Mouse (Mus musculus) urinary bladder, postnatal 10 days (tissue): ENCODE data around the gene Zmym4.

Experiments used
- DNase-seq: peaks from one replicate; pipeline ENCODE4 v3.0.0; 2022; ENCODE audit warnings: low spot score

Zmym4 gene

DNA sequence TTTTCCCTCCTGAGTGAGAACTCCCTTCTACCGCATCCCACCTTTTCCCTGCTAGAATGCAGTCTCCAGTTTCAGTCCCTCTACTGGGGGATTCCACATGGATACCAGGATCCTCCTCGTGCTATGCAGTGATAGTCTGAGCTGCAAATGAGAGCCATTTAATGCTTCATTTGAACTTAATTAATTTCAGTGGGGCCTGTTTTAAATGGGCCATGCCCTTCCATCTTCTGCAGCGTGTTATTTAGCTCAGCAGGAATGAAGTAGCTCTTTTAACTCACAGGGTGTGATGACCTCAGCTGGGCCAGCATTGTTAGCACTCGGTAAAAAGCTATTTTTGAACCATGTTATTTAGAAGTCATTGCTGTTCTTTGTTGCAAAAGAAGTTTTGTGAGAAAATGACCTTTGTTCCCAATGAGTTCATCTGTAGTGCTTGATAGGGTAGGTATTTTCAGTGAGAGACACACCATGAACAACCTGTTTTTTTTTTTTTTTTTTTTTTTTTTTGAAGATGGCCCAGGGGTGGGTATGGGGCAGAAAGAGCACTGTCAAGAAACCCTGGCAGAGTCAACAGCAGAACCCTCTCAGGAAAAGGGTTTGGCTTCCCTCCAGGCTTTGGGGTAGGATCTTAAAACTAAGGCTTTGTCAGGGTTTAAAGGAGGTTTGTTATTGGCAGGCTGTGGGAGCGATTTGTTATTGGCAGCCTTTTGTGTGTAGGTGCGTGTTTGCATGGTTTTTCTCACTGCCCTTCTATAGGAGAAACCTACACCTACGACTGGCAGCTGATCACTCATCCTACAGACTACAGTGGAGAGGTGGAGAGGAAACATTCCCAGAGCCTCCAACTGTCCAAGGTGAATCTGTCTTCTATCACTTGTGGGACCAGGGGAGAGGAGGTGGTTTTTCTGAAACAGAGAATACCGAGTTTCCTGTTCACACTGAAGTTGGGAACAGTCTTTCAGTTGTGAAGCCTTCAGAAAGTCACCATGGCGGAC, 144.7 kb downstream of the Zmym4 start:
- no peak for DNase-seq

DNA sequence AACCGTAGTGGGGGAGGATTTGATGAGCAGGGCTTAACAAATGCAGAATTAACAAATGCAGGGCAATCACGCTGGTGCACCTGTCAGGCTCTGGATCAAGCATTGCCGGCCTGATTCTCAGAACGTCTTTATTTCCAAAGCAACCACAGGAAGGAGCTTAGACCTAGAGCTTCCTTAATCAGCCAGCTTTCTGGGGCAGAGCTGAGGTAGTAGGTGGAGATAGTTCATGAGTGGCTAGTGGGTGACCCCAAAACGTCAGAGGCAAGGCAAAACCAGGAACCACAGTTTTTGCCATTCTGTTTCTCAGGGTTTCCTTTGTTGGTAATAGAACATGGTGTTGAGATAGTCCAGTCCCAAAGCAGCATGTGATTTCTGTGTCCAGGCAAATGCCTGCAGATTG, 153.1 kb downstream of the Zmym4 start:
- no peak for DNase-seq

DNA sequence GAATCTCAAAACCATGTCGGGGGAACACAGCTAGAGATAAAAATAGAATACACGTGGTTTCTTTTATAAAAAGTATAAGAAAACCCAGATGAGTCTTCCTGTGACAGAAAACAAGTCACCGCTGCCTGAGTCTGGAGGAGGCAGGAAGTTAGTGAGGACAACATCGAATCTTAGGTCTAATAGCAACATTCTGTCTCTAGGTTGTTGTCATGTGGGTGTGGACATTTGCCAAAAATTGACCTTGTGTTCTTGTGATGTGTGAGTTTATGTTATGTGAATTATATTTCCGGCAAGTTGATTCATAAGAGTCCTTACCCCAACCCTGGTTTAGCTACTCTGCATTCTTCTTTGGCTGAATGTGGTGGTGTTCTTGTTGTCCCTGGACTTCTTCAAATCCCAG, 154.7 kb downstream of the Zmym4 start:
- no peak for DNase-seq
